Mouse (Mus musculus) neural tube, embryonic 11.5 days (tissue): ENCODE data around the gene Ggcx. TPM values are rescaled to one million over a fixed set of nuclear protein-coding genes. Genes with fewer than 3 reads are reported as not detected.

Experiments used
- ATAC-seq: fragments of 200-750 bp; cut with Nextera tagmentation; 2 replicates; pipeline ENCODE4 v1.8.0; 2017; ENCODE audit warnings: moderate number of reproducible peaks, mild to moderate bottlenecking, moderate TSS enrichment, moderate library complexity; ENCODE audit not compliant: insufficient read depth, low FRiP score, low TSS enrichment
- DNase-seq: peaks from one replicate; pipeline ENCODE4 v3.0.0-alpha.2; 2015; ENCODE audit warnings: low spot score
- H3K27ac ChIP-seq: fragments of 300-500 bp; sonication (generic); 2 replicates; pipeline ENCODE4 v1.5.1; 2014; ENCODE audit warnings: low read depth, mild to moderate bottlenecking, low read length
- H3K27me3 ChIP-seq: fragments of 300-500 bp; sonication (generic); 2 replicates; pipeline ENCODE4 v1.6.1; 2014; ENCODE audit warnings: mild to moderate bottlenecking, low read length, mixed read lengths; ENCODE audit not compliant: control insufficient read depth, insufficient read depth
- H3K36me3 ChIP-seq: fragments of 300-500 bp; sonication (generic); 2 replicates; pipeline ENCODE4 v1.6.1; 2014; ENCODE audit warnings: mild to moderate bottlenecking, low read length, moderate library complexity, mixed read lengths; ENCODE audit not compliant: control insufficient read depth, insufficient read depth
- H3K4me1 ChIP-seq: fragments of 300-500 bp; sonication (generic); 2 replicates; pipeline ENCODE4 v1.6.1; 2014; ENCODE audit warnings: low read length, mixed read lengths; ENCODE audit not compliant: control insufficient read depth, insufficient read depth
- H3K4me2 ChIP-seq: fragments of 300-500 bp; sonication (generic); 2 replicates; pipeline ENCODE4 v1.6.1; 2014; ENCODE audit warnings: low read depth, mild to moderate bottlenecking, moderate library complexity
- H3K4me3 ChIP-seq: fragments of 300-500 bp; sonication (generic); 2 replicates; pipeline ENCODE4 v1.5.1; 2014; ENCODE audit warnings: low read depth, low read length
- H3K9ac ChIP-seq: fragments of 300-500 bp; sonication (generic); 2 replicates; pipeline ENCODE4 v1.6.1; 2014; ENCODE audit warnings: mild to moderate bottlenecking, low read length
- H3K9me3 ChIP-seq: fragments of 300-500 bp; sonication (generic); 2 replicates; pipeline ENCODE4 v1.6.1; 2016; ENCODE audit warnings: low read length; ENCODE audit not compliant: control insufficient read depth
- WGBS: fragments of 180-500 bp; shearing (Covaris S2); extraction: QIAGEN DNeasy Blood & Tissue Kit; methylation state at CpG from one replicate; pipeline ENCODE4 v1.1.7; 2014; 5-methylcytosine and 5-hydroxymethylcytosine counted together
- polyA plus RNA-seq: library from polyadenylated mRNA; unstranded; fragments of >200 nt; fragmentation: Nextera tagmentation; extraction: Ambion mirVana; gene quantifications from 2 replicates; pipeline ENCODE4 v1.2.1, GENCODE M21; 2014

Ggcx gene
- polyA plus RNA-seq, 1 experiment from 2014 or later, result 11.2 TPM

GRCm38 (mm10) chr6:72373184-72373583, 40.9 kb upstream of the Ggcx start:
- WGBS, result 92% methylated on average over 4 of the region's 4 CpGs
- H3K27me3 ChIP-seq, result no peaks in the 10 kb centered on the region
- H3K27ac ChIP-seq, result no peak overlapping the region
- no peak overlapping the region for H3K9ac ChIP-seq
- ATAC-seq (no peak), DNase-seq (no peak)
- no peak overlapping the region for H3K4me3 ChIP-seq
- H3K4me1 ChIP-seq, result no peaks in the 10 kb centered on the region
- no peak overlapping the region for H3K4me2 ChIP-seq
- no peaks in the 10 kb centered on the region for H3K9me3 ChIP-seq
- no peaks in the 10 kb centered on the region for H3K36me3 ChIP-seq

- H3K4me3 ChIP-seq, result no peak overlapping the region
- 71% methylated on average over 7 of the region's 7 CpGs for WGBS
- H3K4me2 ChIP-seq, result no peak overlapping the region
- peaks cover 4% of the 10 kb centered on the region; the same call in 1 of the 2 replicates for H3K27me3 ChIP-seq
- no peaks in the 10 kb centered on the region for H3K4me1 ChIP-seq
- H3K27ac ChIP-seq, result no peak overlapping the region
- H3K9me3 ChIP-seq, result no peaks in the 10 kb centered on the region
- DNase-seq (no peak), ATAC-seq (no peak)
- no peak overlapping the region for H3K9ac ChIP-seq
- H3K36me3 ChIP-seq, result no peaks in the 10 kb centered on the region
These were observed 39.9 kb upstream of the Ggcx start for GRCm38 (mm10) chr6:72374206-72374605.

GRCm38 (mm10) chr6:72374820-72375563, 39.1 kb upstream of the Ggcx start:
- Histone ChIP-seq H3K4me2 (no peak overlapping the region), H3K27me3 (peaks cover 9% of the 10 kb centered on the region; the same call in 1 of the 2 replicates), H3K27ac (no peak overlapping the region), H3K4me3 (no peak overlapping the region), H3K9ac (no peak overlapping the region), H3K9me3 (no peaks in the 10 kb centered on the region), H3K4me1 (no peaks in the 10 kb centered on the region), H3K36me3 (no peaks in the 10 kb centered on the region)
- ATAC-seq (no peak), DNase-seq (no peak)
- 87% methylated on average over 15 of the region's 15 CpGs for WGBS

GRCm38 (mm10) chr6:72378510-72379234, 35.4 kb upstream of the Ggcx start:
- no peak overlapping the region for H3K9ac ChIP-seq
- no peaks in the 10 kb centered on the region for H3K9me3 ChIP-seq
- WGBS, result 85% methylated on average over 8 of the region's 8 CpGs
- no peak overlapping the region for H3K4me2 ChIP-seq
- no peak for ATAC-seq
- no peak overlapping the region for H3K4me3 ChIP-seq
- H3K4me1 ChIP-seq, result peaks cover 4% of the 10 kb centered on the region; the same call in 1 of the 2 replicates
- no peaks in the 10 kb centered on the region for H3K36me3 ChIP-seq
- H3K27ac ChIP-seq, result no peak overlapping the region
- peaks cover 15% of the 10 kb centered on the region; the same call in 1 of the 2 replicates for H3K27me3 ChIP-seq
- no peak for DNase-seq

GRCm38 (mm10) chr6:72379377-72380130, 34.6 kb upstream of the Ggcx start:
- 44% methylated on average over 7 of the region's 7 CpGs for WGBS
- ATAC-seq, result no peak
- H3K27me3 ChIP-seq, result peaks cover 15% of the 10 kb centered on the region; the same call in 1 of the 2 replicates
- H3K9ac ChIP-seq, result no peak overlapping the region; the same call in 1 of the 2 replicates
- DNase-seq, result no peak
- H3K9me3 ChIP-seq, result no peaks in the 10 kb centered on the region
- peak overlapping the region; percentile 43 for H3K4me3 ChIP-seq
- H3K27ac ChIP-seq, result no peak overlapping the region
- peak overlapping the region; percentile 61 for H3K4me2 ChIP-seq
- no peaks in the 10 kb centered on the region for H3K36me3 ChIP-seq
- H3K4me1 ChIP-seq, result peaks cover 4% of the 10 kb centered on the region; the same call in 1 of the 2 replicates

GRCm38 (mm10) chr6:72380131-72380770, 33.9 kb upstream of the Ggcx start, which contains the start of gene Vamp5:
TSS of gene Vamp5 (minus strand) at chr6:72380468.
- H3K27me3 ChIP-seq, result peaks cover 15% of the 10 kb centered on the region; the same call in 1 of the 2 replicates
- H3K4me2 ChIP-seq, result peak within 1 kb of the TSS; percentile 61
- peaks cover 4% of the 10 kb centered on the region; the same call in 1 of the 2 replicates for H3K4me1 ChIP-seq
- no peak within 1 kb of the TSS for H3K27ac ChIP-seq
- DNase-seq (peak; percentile 64), ATAC-seq (peak; percentile 38; the same call in 1 of the 2 replicates)
- H3K9ac ChIP-seq, result peak within 1 kb of the TSS; percentile 56
- peak within 1 kb of the TSS; percentile 43 for H3K4me3 ChIP-seq
- no peaks in the 10 kb centered on the region for H3K36me3 ChIP-seq
- WGBS, result 3% methylated on average over 47 of the region's 49 CpGs
- no peaks in the 10 kb centered on the region for H3K9me3 ChIP-seq

- no peak overlapping the region for H3K4me3 ChIP-seq
- H3K4me1 ChIP-seq, result peaks cover 4% of the 10 kb centered on the region; the same call in 1 of the 2 replicates
- no peak overlapping the region for H3K9ac ChIP-seq
- 84% methylated on average over 6 of the region's 6 CpGs for WGBS
- H3K9me3 ChIP-seq, result no peaks in the 10 kb centered on the region
- ATAC-seq (no peak), DNase-seq (no peak)
- H3K27me3 ChIP-seq, result peaks cover 15% of the 10 kb centered on the region; the same call in 1 of the 2 replicates
- H3K27ac ChIP-seq, result no peak overlapping the region
- no peak overlapping the region for H3K4me2 ChIP-seq
- H3K36me3 ChIP-seq, result no peaks in the 10 kb centered on the region
These were observed 31.6 kb upstream of the Ggcx start for GRCm38 (mm10) chr6:72382494-72382893.
